Mouse (Mus musculus): ENCODE results near the gene Echdc1. TPM values are rescaled to one million over a fixed set of nuclear protein-coding genes. Genes with fewer than 3 reads are reported as not detected.
"Not testable (repeated sequence)": the region's sequence is repeated elsewhere in the genome, so short reads cannot be mapped to it uniquely, and the experiment has no call there.

Echdc1 gene
- polyA plus RNA-seq, 1 experiment from 2014 or later: 20.9 TPM

- no peaks in the 10 kb centered on the region for H3K27me3 ChIP-seq (replicated peaks)
- 73% methylated on average over 2 of the region's 2 CpGs for WGBS
Observed at GRCm38 (mm10) chr10:29351420-29351819, 38.5 kb downstream of the Echdc1 start.

GRCm38 (mm10) chr10:29352575-29352974 is 39.6 kb downstream of the Echdc1 start:
- no peak for ATAC-seq (ENCODE audit: extremely low read depth, insufficient number of reproducible peaks, low FRiP score, low TSS enrichment)
- Histone ChIP-seq H3K9ac (0 out of 2 replicates have a peak overlapping the region, but pooled peaks have one; percentile 28), H3K4me1 (peaks cover 36% of the 10 kb centered on the region), H3K36me3 (peaks cover 45% of the 10 kb centered on the region), H3K27ac (replicated peaks) (0 out of 2 replicates have a peak overlapping the region, but pooled peaks have one; percentile 24), H3K4me3 (no peak overlapping the region), H3K9me3 (no peaks in the 10 kb centered on the region), H3K4me2 (no peak overlapping the region), H3K27me3 (replicated peaks) (no peaks in the 10 kb centered on the region)
- 27% methylated on average over 3 of the region's 3 CpGs for WGBS

More at GRCm38 (mm10) chr10:29351420-29351819, 38.5 kb downstream of the Echdc1 start:
- no peak overlapping the region for H3K4me2 ChIP-seq
- H3K36me3 ChIP-seq: peaks cover 56% of the 10 kb centered on the region
- no peak overlapping the region for H3K27ac ChIP-seq (replicated peaks)
- no peak for ATAC-seq (ENCODE audit: extremely low read depth, insufficient number of reproducible peaks, low FRiP score, low TSS enrichment)
- H3K9me3 ChIP-seq: no peaks in the 10 kb centered on the region
- H3K4me3 ChIP-seq: no peak overlapping the region
- peaks cover 26% of the 10 kb centered on the region for H3K4me1 ChIP-seq
- no peak overlapping the region for H3K9ac ChIP-seq

GRCm38 (mm10) chr10:29354183-29354582 is 41.2 kb downstream of the Echdc1 start:
- Histone ChIP-seq H3K36me3 (peaks cover 36% of the 10 kb centered on the region), H3K9me3 (no peaks in the 10 kb centered on the region), H3K4me3 (no peak overlapping the region), H3K9ac (no peak overlapping the region), H3K4me1 (peaks cover 41% of the 10 kb centered on the region), H3K27me3 (replicated peaks) (no peaks in the 10 kb centered on the region), H3K27ac (replicated peaks) (no peak overlapping the region), H3K4me2 (no peak overlapping the region)
- ATAC-seq (ENCODE audit: extremely low read depth, insufficient number of reproducible peaks, low FRiP score, low TSS enrichment): no peak
- 72% methylated on average over 7 of the region's 7 CpGs for WGBS

GRCm38 (mm10) chr10:29361095-29361463 is 48.1 kb downstream of the Echdc1 start:
- H3K27me3 ChIP-seq (replicated peaks): no peaks in the 10 kb centered on the region
- no peaks in the 10 kb centered on the region for H3K36me3 ChIP-seq
- H3K4me1 ChIP-seq: peaks cover 40% of the 10 kb centered on the region
- peak overlapping the region; percentile 99 for H3K27ac ChIP-seq (replicated peaks)
- H3K9ac ChIP-seq: peak overlapping the region; percentile 99
- no peaks in the 10 kb centered on the region for H3K9me3 ChIP-seq
- 3% methylated on average over 6 of the region's 6 CpGs for WGBS
- H3K4me2 ChIP-seq: peak overlapping the region; percentile 84
- H3K4me3 ChIP-seq: peak overlapping the region; percentile 95
- no peak for ATAC-seq (ENCODE audit: extremely low read depth, insufficient number of reproducible peaks, low FRiP score, low TSS enrichment)

- peak overlapping the region; percentile 99 for H3K27ac ChIP-seq (replicated peaks)
- no peaks in the 10 kb centered on the region for H3K27me3 ChIP-seq (replicated peaks)
- WGBS: under 1% methylated on average over 88 of the region's 100 CpGs
- H3K4me1 ChIP-seq: peaks cover 34% of the 10 kb centered on the region
- H3K36me3 ChIP-seq: no peaks in the 10 kb centered on the region
- ATAC-seq (ENCODE audit: extremely low read depth, insufficient number of reproducible peaks, low FRiP score, low TSS enrichment): peak; percentile 93
- H3K9me3 ChIP-seq: no peaks in the 10 kb centered on the region
- peak overlapping the region; percentile 95 for H3K4me3 ChIP-seq
- H3K4me2 ChIP-seq: peak overlapping the region; percentile 84
- peak overlapping the region; percentile 99 for H3K9ac ChIP-seq
Observed at GRCm38 (mm10) chr10:29361464-29362196, 48.7 kb downstream of the Echdc1 start.

- no peaks in the 10 kb centered on the region for H3K9me3 ChIP-seq
- 11% methylated on average over 15 of the region's 15 CpGs for WGBS
- peak within 1 kb of the TSS; percentile 84 for H3K4me2 ChIP-seq
- peak within 1 kb of the TSS; percentile 99 for H3K27ac ChIP-seq (replicated peaks)
- H3K27me3 ChIP-seq (replicated peaks): no peaks in the 10 kb centered on the region
- no peak for ATAC-seq (ENCODE audit: extremely low read depth, insufficient number of reproducible peaks, low FRiP score, low TSS enrichment)
- H3K4me3 ChIP-seq: peak within 1 kb of the TSS; percentile 95
- H3K36me3 ChIP-seq: no peaks in the 10 kb centered on the region
- peak within 1 kb of the TSS; percentile 99 for H3K9ac ChIP-seq
- H3K4me1 ChIP-seq: peaks cover 28% of the 10 kb centered on the region
Observed at GRCm38 (mm10) chr10:29362197-29362900, 49.4 kb downstream of the Echdc1 start, which contains the start of gene Rnf146. Gene Rnf146, minus strand, starts transcription at chr10:29362442.

- Histone ChIP-seq H3K9ac (no peak overlapping the region), H3K4me2 (no peak overlapping the region), H3K27ac (replicated peaks) (no peak overlapping the region), H3K4me3 (no peak overlapping the region), H3K9me3 (no peaks in the 10 kb centered on the region), H3K4me1 (no peaks in the 10 kb centered on the region), H3K27me3 (replicated peaks) (no peaks in the 10 kb centered on the region), H3K36me3 (no peaks in the 10 kb centered on the region)
- no peak for ATAC-seq (ENCODE audit: extremely low read depth, insufficient number of reproducible peaks, low FRiP score, low TSS enrichment)
- WGBS: 77% methylated on average over 5 of the region's 5 CpGs
Observed at GRCm38 (mm10) chr10:29374065-29374464, 61.1 kb downstream of the Echdc1 start.

GRCm38 (mm10) chr10:29381558-29381957 is 68.6 kb downstream of the Echdc1 start:
- Histone ChIP-seq H3K9ac (no peak overlapping the region), H3K27ac (replicated peaks) (no peak overlapping the region), H3K36me3 (no peaks in the 10 kb centered on the region), H3K4me1 (no peaks in the 10 kb centered on the region), H3K4me3 (no peak overlapping the region), H3K27me3 (replicated peaks) (no peaks in the 10 kb centered on the region), H3K4me2 (no peak overlapping the region), H3K9me3 (no peaks in the 10 kb centered on the region)
- WGBS: 77% methylated on average over 2 of the region's 2 CpGs
- no peak for ATAC-seq (ENCODE audit: extremely low read depth, insufficient number of reproducible peaks, low FRiP score, low TSS enrichment)

GRCm38 (mm10) chr10:29394890-29395289 is 81.9 kb downstream of the Echdc1 start:
- WGBS: 63% methylated on average over 2 of the region's 2 CpGs
- H3K4me2 ChIP-seq; H3K27ac ChIP-seq (replicated peaks); H3K36me3 ChIP-seq; H3K9me3 ChIP-seq; ATAC-seq (ENCODE audit: extremely low read depth, insufficient number of reproducible peaks, low FRiP score, low TSS enrichment); H3K27me3 ChIP-seq (replicated peaks); H3K9ac ChIP-seq; H3K4me3 ChIP-seq; H3K4me1 ChIP-seq: not testable (repeated sequence)

All from heart, embryonic 13.5 days (tissue).